Mouse (Mus musculus) thymus, adult 2 months (tissue): ENCODE data around the gene Mab21l2. TPM values are rescaled to one million over a fixed set of nuclear protein-coding genes. Genes with fewer than 3 reads are reported as not detected.

Experiments
- DNase-seq: peaks from one replicate; pipeline ENCODE4 v3.0.0; 2021
- H3K27ac ChIP-seq: fragments of 200-500 bp; 2 replicates; pipeline ENCODE4 v1.5.1; 2012; ENCODE audit warnings: low read length, control low read depth; ENCODE audit not compliant: control insufficient read depth, insufficient read depth
- H3K27me3 ChIP-seq: fragments of 200-500 bp; 2 replicates; pipeline ENCODE4 v1.6.1; 2012; ENCODE audit warnings: mild to moderate bottlenecking, low read length, moderate library complexity, mixed read lengths; ENCODE audit not compliant: control insufficient read depth, insufficient read depth
- H3K36me3 ChIP-seq: fragments of 200-500 bp; 2 replicates; pipeline ENCODE4 v1.6.1; 2012; ENCODE audit warnings: mild to moderate bottlenecking, low read length, moderate library complexity; ENCODE audit not compliant: control insufficient read depth, insufficient read depth
- H3K4me1 ChIP-seq: fragments of 200-500 bp; replicated peaks from 2 replicates; pipeline ENCODE4 v1.6.1; 2012; ENCODE audit warnings: low read length; ENCODE audit not compliant: control insufficient read depth, insufficient read depth
- H3K4me3 ChIP-seq: fragments of 200-500 bp; 2 replicates; pipeline ENCODE4 v1.5.1; 2012; ENCODE audit warnings: mild to moderate bottlenecking, low read length, control low read depth, moderate library complexity; ENCODE audit not compliant: control insufficient read depth, insufficient read depth
- CTCF ChIP-seq: fragments of 200-500 bp; IDR thresholded peaks from 2 replicates; pipeline ENCODE4 v1.5.1; 2012; ENCODE audit warnings: mild to moderate bottlenecking, control low read depth, low read length, moderate library complexity, borderline replicate concordance; ENCODE audit not compliant: control insufficient read depth, poor library complexity, insufficient read depth; ENCODE audit errors: extremely low read depth
- POLR2A ChIP-seq: fragments of 200-500 bp; IDR thresholded peaks from 2 replicates; pipeline ENCODE4 v1.6.1; 2012; ENCODE audit warnings: mild to moderate bottlenecking, low read length, control low read depth, moderate library complexity; ENCODE audit not compliant: control insufficient read depth, poor library complexity, insufficient read depth; ENCODE audit errors: extremely low read depth
- WGBS: fragments of 180-500 bp; shearing (Covaris S2); methylation state at CpG from one replicate; pipeline ENCODE4 v1.1.7; 2018; 5-methylcytosine and 5-hydroxymethylcytosine counted together
- polyA plus RNA-seq: library from polyadenylated mRNA; depleted of rRNA; stranded (reverse); fragments of >200 nt; gene quantifications from 2 replicates; pipeline ENCODE4 v1.2.3, GENCODE M21; 2012; rRNA removed

Mab21l2 gene
- 0.14 and 0.16 TPM in 2 replicates for polyA plus RNA-seq

DNA sequence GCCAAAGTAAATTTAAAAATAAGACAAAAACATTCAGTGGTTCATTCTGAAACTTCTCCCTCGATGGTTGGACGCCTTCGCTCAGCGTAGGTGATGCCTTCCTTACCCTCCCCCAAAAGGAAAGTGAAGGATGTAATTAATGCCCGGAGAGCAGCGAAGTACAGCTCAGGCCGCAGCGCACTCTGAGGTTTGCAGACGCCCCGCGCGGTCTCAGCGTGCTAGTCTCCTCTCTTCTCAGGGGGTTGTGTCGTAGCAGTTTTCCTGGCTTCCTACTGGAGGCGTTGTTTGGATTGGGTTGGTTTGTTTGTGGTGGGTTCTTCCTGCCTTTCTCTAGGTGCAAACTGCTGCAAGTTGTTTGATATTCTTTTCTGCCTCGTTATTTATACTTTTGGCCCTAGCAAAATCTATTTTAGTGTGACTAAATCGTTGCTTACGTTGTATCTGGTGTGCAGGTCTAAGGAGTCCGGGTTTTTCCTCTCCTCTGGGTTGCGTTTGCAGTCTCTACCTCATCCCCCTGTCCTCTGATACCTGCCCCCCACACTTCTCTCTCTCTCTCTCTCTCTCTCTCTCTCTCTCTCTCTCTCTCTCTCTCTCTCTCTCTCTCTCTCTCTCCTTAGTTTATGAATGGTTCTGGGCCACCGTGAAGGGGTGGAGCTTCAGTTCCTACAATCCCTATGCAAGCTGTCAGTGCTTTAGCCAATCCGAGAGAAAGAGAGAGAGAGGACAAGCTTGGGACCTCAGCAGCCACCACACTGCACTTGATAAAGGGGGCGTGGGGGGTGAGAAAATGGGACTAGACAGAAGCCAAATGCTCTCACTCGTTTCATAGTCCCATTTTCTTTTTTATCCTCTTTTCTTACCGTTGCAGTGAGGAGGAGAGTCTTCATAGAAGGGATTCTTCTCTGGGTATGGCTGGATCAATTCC, at the start of gene Mab21l2:
Mab21l2 (minus strand) TSS at position 539 of the 925 bp plus-strand sequence.
- 21% methylated on average over 25 of the region's 25 CpGs for WGBS
- peaks cover 10% of the 10 kb centered on the region for H3K27me3 ChIP-seq

GRCm38 (mm10) chr3:86575312-86575711, 26.9 kb upstream of the Mab21l2 start:
- Histone ChIP-seq H3K27me3 (no peaks in the 10 kb centered on the region), H3K4me3 (no peak overlapping the region), H3K4me1 (no peaks in the 10 kb centered on the region), H3K27ac (no peak overlapping the region), H3K36me3 (no peaks in the 10 kb centered on the region)
- no peak for TF ChIP-seq CTCF
- no peak for TF ChIP-seq POLR2A
- DNase-seq = no peak

More for the DNA sequence above, at the start of gene Mab21l2:
- no peak for DNase-seq
- TF ChIP-seq POLR2A = no peak
- no peak for TF ChIP-seq CTCF
- H3K4me1 ChIP-seq = peaks cover 15% of the 10 kb centered on the region
- H3K36me3 ChIP-seq = no peaks in the 10 kb centered on the region
- no peak within 1 kb of the TSS for H3K27ac ChIP-seq
- H3K4me3 ChIP-seq = peak within 1 kb of the TSS; percentile 39; the same call in 1 of the 2 replicates

DNA sequence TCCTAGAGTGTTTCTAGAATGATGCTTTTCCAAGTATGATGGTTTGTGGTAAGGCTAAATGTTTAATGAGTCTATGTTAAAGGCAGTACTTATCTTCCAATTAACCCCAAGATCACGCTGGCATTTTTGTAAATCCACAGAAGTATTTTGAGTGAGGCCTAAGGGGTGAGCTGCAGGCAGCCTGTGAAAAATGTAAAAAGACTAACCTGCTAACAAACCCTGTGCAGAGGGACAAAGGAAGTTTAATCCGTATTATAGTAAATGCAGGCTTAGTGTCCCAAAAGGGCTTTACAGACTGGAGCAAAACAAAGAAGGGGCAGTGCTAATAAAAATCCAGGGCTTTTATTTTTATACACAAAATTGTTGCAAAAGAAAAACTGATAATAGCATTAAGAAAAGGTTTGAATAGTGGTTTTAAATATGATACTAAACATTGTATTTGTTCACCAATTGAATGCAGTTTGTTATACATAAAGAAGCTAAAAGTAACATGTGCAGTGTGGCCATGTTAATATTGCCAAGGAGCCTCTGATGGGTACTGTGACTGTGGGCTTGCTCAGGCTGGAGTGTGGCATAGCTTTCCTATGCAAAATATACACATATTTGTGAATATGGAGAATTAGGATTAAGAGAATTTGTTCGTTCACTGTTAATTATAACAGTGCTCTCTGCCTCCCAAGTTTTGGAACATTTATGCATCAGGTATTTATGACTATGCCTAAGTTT, 24.3 kb upstream of the Mab21l2 start:
- no peak overlapping the region for H3K27ac ChIP-seq
- no peaks in the 10 kb centered on the region for H3K27me3 ChIP-seq
- no peaks in the 10 kb centered on the region for H3K4me1 ChIP-seq
- no peaks in the 10 kb centered on the region for H3K36me3 ChIP-seq
- no peak for TF ChIP-seq POLR2A
- TF ChIP-seq CTCF = no peak
- no peak for DNase-seq
- no peak overlapping the region for H3K4me3 ChIP-seq
- WGBS = 97% methylated on average over 3 of the region's 3 CpGs

GRCm38 (mm10) chr3:86571518-86571917, 23.1 kb upstream of the Mab21l2 start:
- no peaks in the 10 kb centered on the region for H3K36me3 ChIP-seq
- WGBS = 93% methylated on average over 4 of the region's 4 CpGs
- no peaks in the 10 kb centered on the region for H3K27me3 ChIP-seq
- no peak overlapping the region for H3K4me3 ChIP-seq
- H3K27ac ChIP-seq = no peak overlapping the region
- no peak for TF ChIP-seq POLR2A
- TF ChIP-seq CTCF = no peak
- H3K4me1 ChIP-seq = no peaks in the 10 kb centered on the region
- no peak for DNase-seq

DNA sequence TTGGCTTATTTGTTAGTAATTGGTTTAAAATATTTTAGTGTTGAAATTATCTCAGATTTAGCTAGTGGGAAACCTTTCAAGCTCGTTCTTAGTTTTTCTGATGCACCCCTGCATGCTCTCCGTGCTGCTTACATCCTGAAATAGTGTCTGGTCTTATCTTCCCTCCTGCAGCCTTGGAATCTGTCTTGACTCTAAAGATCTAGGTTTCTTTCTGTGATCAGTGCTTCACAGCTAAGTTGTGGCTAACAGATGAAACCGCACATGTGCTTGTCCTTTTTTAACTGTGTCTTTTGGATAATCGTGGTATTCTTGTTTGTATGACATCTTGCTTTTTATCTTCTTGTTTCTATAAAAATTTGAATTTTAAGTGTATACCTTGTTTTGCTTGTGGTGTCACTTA, 18.9 kb upstream of the Mab21l2 start:
- 71% methylated on average over 4 of the region's 4 CpGs for WGBS
- H3K4me3 ChIP-seq = no peak overlapping the region

GRCm38 (mm10) chr3:86561396-86561795, 13.0 kb upstream of the Mab21l2 start:
- no peak overlapping the region for H3K27ac ChIP-seq
- H3K27me3 ChIP-seq = no peaks in the 10 kb centered on the region
- TF ChIP-seq CTCF (no peak), POLR2A (no peak)
- no peaks in the 10 kb centered on the region for H3K36me3 ChIP-seq
- no peak overlapping the region for H3K4me3 ChIP-seq
- no peaks in the 10 kb centered on the region for H3K4me1 ChIP-seq
- no peak for DNase-seq
- 98% methylated on average over 1 of the region's 1 CpGs for WGBS

More for the DNA sequence above, 18.9 kb upstream of the Mab21l2 start:
- no peak for DNase-seq
- Histone ChIP-seq H3K4me1 (no peaks in the 10 kb centered on the region), H3K27me3 (no peaks in the 10 kb centered on the region), H3K27ac (no peak overlapping the region), H3K36me3 (no peaks in the 10 kb centered on the region)
- no peak for TF ChIP-seq POLR2A

- WGBS = 98% methylated on average over 1 of the region's 1 CpGs
- H3K4me3 ChIP-seq = no peak overlapping the region
- no peaks in the 10 kb centered on the region for H3K27me3 ChIP-seq
- no peak for DNase-seq
- H3K36me3 ChIP-seq = no peaks in the 10 kb centered on the region
- TF ChIP-seq POLR2A (no peak), CTCF (no peak)
- no peak overlapping the region for H3K27ac ChIP-seq
- H3K4me1 ChIP-seq = no peaks in the 10 kb centered on the region
Measured at GRCm38 (mm10) chr3:86561023-86561344, 12.6 kb upstream of the Mab21l2 start.
